Mouse (Mus musculus) layer of hippocampus, adult 11-12 months (tissue): ENCODE data around the gene Dppa2.
"Not testable (repeated sequence)": the region's sequence is repeated elsewhere in the genome, so short reads cannot be mapped to it uniquely, and the experiment has no call there.

Experiments
- DNase-seq: peaks from one replicate; pipeline ENCODE4 v3.0.0; 2022; ENCODE audit warnings: low spot score

Gene Dppa2

DNA sequence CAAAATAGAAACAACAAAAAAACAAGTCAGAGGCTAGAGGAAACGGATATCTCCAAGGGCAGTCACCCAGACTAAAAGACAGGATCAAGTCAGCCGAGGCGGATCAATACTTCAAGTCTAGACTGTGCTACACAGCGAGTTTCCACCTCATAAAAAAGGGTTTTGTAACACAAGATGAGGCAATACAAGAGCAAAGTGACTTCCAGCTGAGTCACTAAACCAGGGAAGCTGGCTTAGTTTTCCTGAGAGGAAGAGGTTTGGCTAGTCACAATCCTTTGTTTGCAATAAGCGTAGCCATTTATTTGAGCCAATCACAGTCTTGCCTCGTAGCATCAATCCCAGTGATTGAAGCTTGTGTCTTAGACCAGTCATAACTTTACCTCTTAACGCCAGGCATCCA lies at the start of gene Dppa2:
Gene Dppa2 (plus strand): TSS at position 400 of the 400 bp plus-strand sequence.
- no peak for DNase-seq

DNA sequence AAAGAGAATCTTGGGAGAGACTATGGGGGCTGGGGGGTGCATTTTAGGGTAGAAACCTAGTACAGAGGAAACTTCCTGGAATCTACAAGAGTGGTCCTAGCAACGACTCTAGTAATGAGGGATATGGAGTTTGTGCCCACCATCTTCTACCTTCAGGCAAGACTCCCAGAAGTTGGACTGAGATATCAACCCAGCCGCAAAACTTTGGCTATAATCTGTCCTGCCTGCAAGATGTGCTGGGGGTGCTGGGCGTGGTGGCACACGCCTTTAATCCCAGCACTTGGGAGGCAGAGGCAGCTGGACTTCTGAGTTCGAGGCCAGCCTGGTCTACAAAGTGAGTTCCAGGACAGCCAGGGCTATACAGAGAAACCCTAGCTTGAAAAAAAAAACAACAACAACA lies 49.1 kb upstream of the Dppa2 start:
- no peak for DNase-seq

DNA sequence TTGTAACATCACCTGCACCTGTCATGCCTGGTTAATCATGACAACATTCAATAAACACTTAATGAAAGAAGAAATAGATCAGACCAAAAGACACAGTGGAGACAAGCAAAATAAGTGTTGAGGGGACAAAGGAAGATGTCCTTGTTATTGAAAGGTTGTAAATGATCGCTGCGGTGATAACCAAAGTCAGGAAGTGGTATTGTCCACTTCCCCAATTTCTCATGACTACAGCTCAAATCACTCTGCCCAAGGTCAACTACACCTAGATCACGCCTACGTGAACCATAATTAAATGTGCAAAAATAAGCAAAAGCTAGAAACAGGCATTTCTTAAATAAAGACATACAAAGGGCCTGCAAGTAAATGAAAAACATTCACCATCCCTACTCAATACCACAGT lies 44.2 kb upstream of the Dppa2 start:
- DNase-seq: no peak

- DNase-seq: no peak
Observed at GRCm38 (mm10) chr16:48262901-48263300, 40.8 kb upstream of the Dppa2 start.

DNA sequence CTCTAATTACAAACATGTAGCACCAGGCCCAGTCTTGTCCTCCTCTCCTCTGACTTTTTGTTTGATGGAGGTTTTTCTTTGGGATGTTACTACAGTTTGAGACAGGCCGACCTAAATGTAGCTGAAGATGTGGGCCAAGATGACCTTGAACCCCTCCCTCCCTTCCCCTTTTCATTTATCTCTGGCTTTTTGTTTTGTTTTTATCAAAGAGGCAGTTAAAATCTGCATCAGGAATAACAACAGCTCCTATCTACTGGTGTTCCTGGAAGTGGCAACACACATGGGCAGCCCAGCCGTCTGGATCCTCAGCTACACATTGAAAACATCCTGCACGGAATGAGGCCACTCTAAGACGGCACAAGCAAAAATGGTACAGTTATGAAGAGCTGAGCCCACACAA lies 37.9 kb upstream of the Dppa2 start:
- DNase-seq: no peak

DNA sequence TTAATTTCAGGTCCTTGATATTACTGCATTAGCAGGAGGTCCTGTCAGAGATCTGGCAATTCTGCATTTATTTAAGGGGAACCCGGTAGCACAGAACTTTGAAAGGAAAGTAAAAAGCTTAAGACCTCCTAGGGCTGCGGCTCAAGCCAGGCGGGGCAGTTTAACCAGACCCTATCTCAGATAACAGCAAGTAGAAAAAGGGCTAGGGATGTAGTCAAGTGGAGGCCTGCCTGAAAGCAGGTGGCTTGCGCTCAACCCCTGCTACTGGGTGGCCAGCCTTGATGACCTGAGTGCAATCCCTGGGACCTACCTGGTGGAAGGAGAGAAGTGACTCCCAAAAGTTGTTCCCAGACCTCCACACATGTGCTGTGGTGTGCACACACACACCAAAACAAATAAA lies 26.8 kb upstream of the Dppa2 start:
- no peak for DNase-seq

DNA sequence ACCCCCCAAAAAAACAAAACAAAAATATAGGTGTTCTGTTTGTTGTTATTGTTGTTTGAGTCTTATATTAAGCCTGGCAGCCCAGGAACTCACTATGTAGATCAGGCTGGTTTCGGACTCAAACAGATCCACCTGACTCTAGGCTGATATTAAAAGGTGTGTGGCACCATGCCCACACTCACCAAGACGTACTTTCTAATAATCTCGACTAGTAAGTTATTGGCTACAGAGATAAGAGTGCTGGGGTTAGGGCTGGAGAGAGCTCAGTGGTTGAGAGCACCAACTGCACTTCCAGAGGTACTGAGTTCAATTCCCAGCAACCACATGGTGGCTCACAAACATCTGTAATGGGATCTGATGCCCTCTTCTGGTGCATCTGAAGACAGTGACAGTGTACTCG lies 22.8 kb upstream of the Dppa2 start:
- DNase-seq: no peak

DNA sequence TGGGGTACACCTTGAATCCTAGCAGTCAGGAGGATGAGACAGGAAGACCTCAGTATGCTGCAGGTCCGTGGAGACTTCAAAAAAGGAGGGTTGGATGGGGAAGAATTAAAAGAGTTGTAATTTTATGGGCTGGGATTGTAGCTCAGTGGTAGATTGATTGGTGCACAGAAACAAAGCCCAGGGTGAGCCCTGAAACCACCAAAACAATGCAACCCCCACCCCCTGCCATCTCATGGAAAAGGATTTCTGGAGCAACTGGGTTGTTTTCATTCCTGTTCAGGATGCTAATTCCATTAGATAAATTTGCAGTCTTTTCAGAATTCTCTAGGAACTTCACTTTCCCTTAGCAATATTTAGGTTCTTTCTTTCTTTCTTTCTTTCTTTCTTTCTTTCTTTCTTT lies 20.9 kb upstream of the Dppa2 start:
- DNase-seq: no peak

DNA sequence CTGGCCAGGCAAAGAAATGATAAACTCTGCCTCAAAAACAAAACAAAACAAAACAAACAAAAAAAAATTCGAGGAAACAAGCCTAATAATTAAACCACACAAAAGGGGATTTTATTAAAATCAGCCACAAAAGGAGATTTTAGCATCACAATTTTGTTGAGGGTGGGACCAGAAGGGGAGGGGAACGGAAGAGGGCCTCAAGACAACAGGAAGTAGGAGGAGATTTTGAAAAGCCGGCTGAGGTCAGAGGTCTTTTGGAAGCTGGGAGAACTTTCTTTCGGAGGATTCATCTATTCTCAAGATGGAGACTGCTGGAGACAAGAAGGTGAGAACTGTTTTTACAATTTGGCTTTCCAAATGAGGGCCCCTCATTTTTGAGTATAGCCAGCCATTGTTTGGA lies 20.2 kb upstream of the Dppa2 start, which contains the start of gene Dppa4:
Gene Dppa4 (plus strand): TSS at position 217 of the 400 bp plus-strand sequence.
- no peak for DNase-seq

GRCm38 (mm10) chr16:48285517-48285916 lies 18.2 kb upstream of the Dppa2 start:
- DNase-seq: no peak

- DNase-seq: no peak
Observed at GRCm38 (mm10) chr16:48297384-48298136, 6.1 kb upstream of the Dppa2 start.

GRCm38 (mm10) chr16:48299884-48300283 lies 3.8 kb upstream of the Dppa2 start:
- no peak for DNase-seq

- no peak for DNase-seq
Observed at GRCm38 (mm10) chr16:48303983-48304382, 275 bp downstream of the Dppa2 start.

DNA sequence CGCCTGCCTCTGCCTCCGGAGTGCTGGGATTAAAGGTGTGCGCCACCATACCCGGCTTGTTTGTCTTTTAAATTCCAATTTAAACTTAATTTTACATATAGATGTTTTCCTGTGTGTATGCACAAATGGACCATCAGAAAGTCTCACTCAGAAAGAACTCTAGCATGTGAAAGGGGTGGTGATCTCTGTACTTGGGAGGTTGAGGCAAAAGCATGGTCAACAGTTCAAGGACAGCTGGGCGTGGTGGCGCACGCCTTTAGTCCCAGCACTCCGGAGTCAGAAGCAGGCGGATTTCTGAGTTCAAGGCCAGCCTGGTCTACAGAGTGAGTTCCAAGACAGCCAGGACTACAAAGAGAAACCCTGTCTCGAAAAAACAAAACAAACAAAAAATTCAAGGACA lies 5.2 kb downstream of the Dppa2 start:
- DNase-seq: not testable (repeated sequence)

GRCm38 (mm10) chr16:48309912-48310630 lies 6.4 kb downstream of the Dppa2 start:
- no peak for DNase-seq

DNA sequence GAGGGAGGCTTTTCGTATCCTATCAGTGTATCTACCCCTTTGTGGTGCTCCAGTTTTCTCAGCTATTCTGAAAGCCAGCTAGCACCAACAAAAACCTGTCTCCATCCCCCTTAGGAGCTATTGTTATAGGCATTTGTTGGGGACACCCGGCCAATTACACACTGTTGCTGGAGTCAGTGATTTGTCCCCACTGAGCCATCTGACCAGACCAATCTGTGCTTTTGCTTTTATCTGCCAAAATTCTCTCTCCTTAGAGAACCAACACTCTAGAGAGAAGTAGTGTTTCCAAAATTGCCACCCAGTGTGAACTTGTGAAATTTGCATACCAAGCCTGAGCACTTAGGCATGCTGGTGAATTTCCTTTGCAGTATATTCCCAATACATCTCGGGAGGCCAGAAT lies 11.6 kb downstream of the Dppa2 start:
- no peak for DNase-seq

DNA sequence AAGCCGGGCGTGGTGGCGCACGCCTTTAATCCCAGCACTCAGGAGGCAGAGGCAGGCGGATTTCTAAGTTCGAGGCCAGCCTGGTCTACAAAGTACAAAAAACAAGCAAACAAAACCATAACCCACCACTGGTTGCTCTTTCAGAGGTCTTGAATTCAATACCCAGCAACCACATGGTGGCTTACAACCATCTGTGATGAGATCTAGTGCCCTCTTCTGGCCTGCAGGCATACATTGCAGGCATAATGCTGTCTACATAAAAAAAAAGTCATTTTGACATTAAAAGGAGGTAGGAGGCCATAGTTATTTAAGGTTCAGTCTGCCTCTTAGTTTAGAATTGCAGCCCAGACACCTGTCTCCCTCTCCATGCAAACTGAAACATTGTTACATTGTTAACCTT lies 17.1 kb downstream of the Dppa2 start:
- no peak for DNase-seq

GRCm38 (mm10) chr16:48323133-48323532 lies 19.4 kb downstream of the Dppa2 start:
- DNase-seq: no peak

- no peak for DNase-seq
Observed at GRCm38 (mm10) chr16:48323602-48324345, 20.1 kb downstream of the Dppa2 start.

DNA sequence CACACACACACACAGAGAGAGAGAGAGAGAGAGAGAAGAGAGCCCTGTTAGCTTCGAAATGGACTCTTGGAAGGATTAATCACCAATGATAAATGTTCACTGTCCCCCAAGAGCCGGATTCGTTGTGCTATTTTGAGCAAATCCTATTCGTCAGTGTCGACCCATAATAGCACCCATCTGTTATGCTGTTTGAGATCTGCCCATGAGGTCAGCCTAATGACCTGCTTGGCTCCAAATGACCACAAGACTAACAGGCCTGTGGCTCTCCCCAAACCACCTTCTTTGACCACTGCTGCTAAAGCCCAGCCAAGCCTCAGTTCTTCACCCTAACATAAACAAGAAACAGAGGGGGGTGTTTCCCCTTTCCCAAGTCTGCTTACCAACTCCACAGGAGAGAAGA lies 23.2 kb downstream of the Dppa2 start:
- no peak for DNase-seq

DNA sequence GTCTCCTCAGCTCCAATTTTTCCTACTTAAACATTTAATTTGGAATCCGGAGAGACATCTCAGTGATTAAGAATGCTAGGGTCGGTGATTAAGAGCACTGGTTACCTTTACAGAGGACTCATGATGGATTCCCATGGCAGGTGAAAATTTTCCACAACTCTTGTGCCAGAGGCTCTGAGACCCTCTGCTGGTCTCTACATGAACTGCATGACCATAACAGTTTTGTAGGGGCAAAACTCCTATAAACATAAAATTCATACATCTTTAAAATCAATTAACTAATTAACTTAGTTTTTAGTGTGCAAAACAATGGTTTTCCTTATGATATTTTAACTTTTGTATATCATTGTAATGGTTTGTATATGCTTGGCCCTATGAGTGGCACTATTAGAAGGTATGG lies 24.7 kb downstream of the Dppa2 start:
- no peak for DNase-seq

DNA sequence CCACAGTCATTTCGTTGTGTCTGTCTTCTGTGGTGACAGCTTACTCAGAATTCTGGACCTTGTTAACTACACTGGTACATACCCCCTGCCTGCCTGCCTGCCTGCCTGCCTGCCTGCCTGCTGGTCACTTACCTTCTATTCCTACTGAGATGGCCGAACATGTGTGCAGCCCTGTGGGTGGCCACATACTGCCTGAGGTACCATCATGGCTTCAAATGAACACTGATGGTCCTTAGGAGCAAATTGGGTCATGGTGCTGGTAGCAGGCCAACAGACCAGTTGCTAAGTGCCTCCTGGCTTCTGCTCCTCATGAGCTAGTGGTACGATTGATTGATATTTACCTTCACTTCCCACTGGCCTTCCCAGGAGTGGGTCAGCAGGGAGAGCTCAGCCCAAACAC lies 28.1 kb downstream of the Dppa2 start:
- no peak for DNase-seq

DNA sequence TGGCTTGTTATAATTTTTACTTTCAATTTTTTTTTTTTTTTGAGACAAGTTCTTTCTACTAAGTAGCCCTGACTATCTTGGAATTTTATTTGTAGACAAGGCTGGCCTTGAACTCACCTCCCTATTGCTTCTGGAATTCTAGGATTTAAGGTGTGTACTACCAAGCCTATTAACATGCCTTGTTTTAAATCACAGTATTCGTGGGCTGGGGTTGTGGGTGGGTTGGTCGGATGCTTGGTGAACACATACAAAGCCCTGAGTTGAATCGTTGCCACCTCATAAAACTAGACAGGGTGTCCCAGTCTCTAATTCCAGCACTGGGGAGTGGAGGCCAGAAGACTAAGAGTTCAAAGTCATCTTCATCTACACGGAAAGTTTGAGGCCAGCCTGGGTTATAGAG lies 31.6 kb downstream of the Dppa2 start:
- no peak for DNase-seq
